Mouse (Mus musculus) ES-Bruce4 (cell line): ENCODE results near the gene Gm21117. TPM values are rescaled to one million over a fixed set of nuclear protein-coding genes. Genes with fewer than 3 reads are reported as not detected.
"Not testable (repeated sequence)": the region's sequence is repeated elsewhere in the genome, so short reads cannot be mapped to it uniquely, and the experiment has no call there.

Experiments
- H3K27ac ChIP-seq: 2 replicates; pipeline ENCODE4 v1.5.1; 2012; ENCODE audit warnings: low read length, inconsistent platforms; ENCODE audit not compliant: insufficient read depth
- H3K27me3 ChIP-seq: 2 replicates; pipeline ENCODE4 v1.6.1; 2012; ENCODE audit warnings: mild to moderate bottlenecking, low read length, inconsistent platforms; ENCODE audit not compliant: control insufficient read depth, poor library complexity, insufficient read depth, severe bottlenecking
- H3K36me3 ChIP-seq: 2 replicates; pipeline ENCODE4 v1.6.1; 2012; ENCODE audit warnings: inconsistent platforms, mild to moderate bottlenecking, low read length, moderate library complexity; ENCODE audit not compliant: control insufficient read depth, poor library complexity, insufficient read depth, severe bottlenecking
- H3K4me1 ChIP-seq: one replicate; pipeline ENCODE4 v1.8.1; 2011; ENCODE audit warnings: low read length; ENCODE audit not compliant: control insufficient read depth, insufficient read depth
- H3K4me3 ChIP-seq: 2 replicates; pipeline ENCODE4 v1.5.1; 2011; ENCODE audit warnings: low read depth, mild to moderate bottlenecking, low read length
- H3K9ac ChIP-seq: 2 replicates; pipeline ENCODE4 v1.6.1; 2012; ENCODE audit warnings: low read depth, mild to moderate bottlenecking, inconsistent platforms; ENCODE audit not compliant: poor library complexity, severe bottlenecking
- H3K9me3 ChIP-seq: replicated peaks from 2 replicates; pipeline ENCODE4 v1.6.1; 2012; ENCODE audit warnings: mild to moderate bottlenecking, low read length, inconsistent platforms; ENCODE audit not compliant: control insufficient read depth, poor library complexity, insufficient read depth, severe bottlenecking
- polyA plus RNA-seq: library from polyadenylated mRNA; stranded (reverse); fragments of >200 nt; gene quantifications from 2 replicates; pipeline ENCODE4 v1.2.4, GENCODE M21; 2011; ENCODE audit warnings: low read depth; ENCODE audit not compliant: missing spikeins, insufficient read depth, insufficient read length

The Gm21117 gene
- not detected in 2 replicates for polyA plus RNA-seq

GRCm38 (mm10) chrY:51124920-51125319 is at the start of gene Gm21117:
Gm21117 (plus strand) TSS chrY:51125220.
- H3K9ac ChIP-seq, H3K4me1 ChIP-seq, H3K27me3 ChIP-seq, H3K9me3 ChIP-seq, H3K36me3 ChIP-seq, H3K27ac ChIP-seq, H3K4me3 ChIP-seq: not testable (repeated sequence)
